Mouse (Mus musculus) heart, postnatal 0 days (tissue): Measurements from ENCODE around the gene Adgrb2.

Experiments
- CTCF ChIP-seq: IDR thresholded peaks from 2 replicates; pipeline ENCODE4 v1.5.1; 2016; ENCODE audit warnings: antibody characterized with exemption, control low read depth, low read depth
- EP300 ChIP-seq: IDR thresholded peaks from 2 replicates; pipeline ENCODE4 v1.6.1; 2016; ENCODE audit warnings: antibody characterized with exemption, low read depth

DNA sequence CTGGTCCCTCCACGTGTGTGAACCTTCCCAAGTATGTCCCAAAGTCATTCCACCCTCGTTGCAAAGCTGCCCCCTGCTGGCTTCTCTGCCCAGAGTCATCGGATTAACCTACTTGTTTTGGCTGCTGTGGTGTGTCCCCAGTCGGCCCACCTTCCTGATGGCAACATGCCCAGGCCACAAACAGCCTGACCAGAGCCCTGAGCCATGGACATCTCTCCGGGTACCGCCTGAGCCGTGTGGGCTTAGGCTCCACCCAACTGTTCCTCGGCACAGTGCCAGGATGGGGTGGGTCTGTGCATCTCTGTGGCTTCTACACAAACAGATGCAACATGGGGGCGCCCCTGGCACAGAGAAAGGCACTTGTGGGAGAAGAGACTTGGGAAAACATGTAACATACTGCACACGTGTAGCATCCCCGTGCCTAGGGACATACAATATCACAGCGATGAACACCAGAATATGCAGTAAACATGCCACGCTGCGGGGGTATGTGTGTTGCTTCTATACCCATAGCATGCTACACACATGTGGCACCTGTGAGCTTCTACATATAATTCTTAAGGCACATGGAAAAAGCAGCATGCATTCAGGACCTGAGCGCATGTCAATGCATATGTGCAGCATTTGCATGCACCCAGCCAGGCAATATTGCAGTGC is 778 bp upstream of the Adgrb2 start:
- TF ChIP-seq EP300 (no peak), CTCF (peak; percentile 78)
